Mouse (Mus musculus): ENCODE data around the gene Adgrl3. TPM values are rescaled to one million over a fixed set of nuclear protein-coding genes. Genes with fewer than 3 reads are reported as not detected.

Gene Adgrl3
- total and polyA plus RNA-seq, 3 experiments = not detected

DNA sequence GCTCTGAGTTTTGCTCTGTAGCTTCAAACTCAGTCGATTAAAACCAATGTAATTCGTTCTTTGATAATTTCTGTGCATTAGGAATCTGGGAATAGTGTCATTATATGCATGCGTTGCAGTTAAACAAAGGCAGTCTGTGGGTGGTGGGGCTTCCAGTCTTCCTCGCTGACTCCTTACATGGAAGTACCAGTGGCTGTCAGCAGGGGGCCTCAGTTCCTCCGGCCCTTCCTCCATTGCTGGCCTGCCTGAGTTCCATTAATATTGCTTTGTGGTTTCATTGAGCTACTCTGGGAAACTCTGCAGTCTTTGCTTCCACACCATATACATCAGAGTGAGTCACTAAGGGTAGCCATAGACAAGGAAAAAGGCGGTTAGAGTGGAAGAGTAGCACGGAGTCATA is 356.1 kb downstream of the Adgrl3 start:
- H3K27me3 ChIP-seq (ENCODE audit: control insufficient read depth in 1 of 2, insufficient read depth in 2 of 2, low read length in 2 of 2) = no peaks in the 10 kb centered on the region; a peak in 1 of 4 replicates
- no peaks in the 10 kb centered on the region for H3K36me3 ChIP-seq (ENCODE audit: control insufficient read depth in 1 of 2, insufficient read depth in 2 of 2, low read length in 2 of 2)
- H3K27ac ChIP-seq (ENCODE audit: control insufficient read depth, low read depth, low read length) = no peak overlapping the region
- H3K9me3 ChIP-seq (replicated peaks; ENCODE audit: insufficient read depth, low read length) = no peaks in the 10 kb centered on the region
- DNase-seq (ENCODE audit: low read depth, low spot score) = no peak
- no peaks in the 10 kb centered on the region for H3K4me1 ChIP-seq (ENCODE audit: control insufficient read depth in 1 of 2, insufficient read depth in 2 of 2, low read length in 2 of 2)
- no peaks in the 10 kb centered on the region for H3K79me2 ChIP-seq (ENCODE audit: control insufficient read depth, insufficient read depth, low read length, poor library complexity)
- no peak overlapping the region for H3K9ac ChIP-seq (ENCODE audit: control insufficient read depth, low read depth, low read length, poor library complexity, severe bottlenecking)
- TF ChIP-seq CTCF (IDR thresholded peaks at IDR 0.05 in 2 of 3, conservative IDR thresholded peaks at IDR 0.05 in 1 of 3; ENCODE audit: control insufficient read depth in 1 of 3, insufficient read depth in 1 of 3, low read depth in 2 of 3, low read length in 3 of 3, poor library complexity in 1 of 3, severe bottlenecking in 1 of 3) (peak in 2 of 3 experiments; percentile 5 to 25; a peak in 2 of 6 replicates), USF2 (IDR thresholded peaks at IDR 0.05; ENCODE audit: borderline replicate concordance in 1 of 2, insufficient read depth in 1 of 2, low read depth in 1 of 2, low read length in 2 of 2) (no peak)
- H3K4me3 ChIP-seq (ENCODE audit: control insufficient read depth in 1 of 2, insufficient read depth in 1 of 2, low read depth in 2 of 2, low read length in 2 of 2) = no peak overlapping the region

DNA sequence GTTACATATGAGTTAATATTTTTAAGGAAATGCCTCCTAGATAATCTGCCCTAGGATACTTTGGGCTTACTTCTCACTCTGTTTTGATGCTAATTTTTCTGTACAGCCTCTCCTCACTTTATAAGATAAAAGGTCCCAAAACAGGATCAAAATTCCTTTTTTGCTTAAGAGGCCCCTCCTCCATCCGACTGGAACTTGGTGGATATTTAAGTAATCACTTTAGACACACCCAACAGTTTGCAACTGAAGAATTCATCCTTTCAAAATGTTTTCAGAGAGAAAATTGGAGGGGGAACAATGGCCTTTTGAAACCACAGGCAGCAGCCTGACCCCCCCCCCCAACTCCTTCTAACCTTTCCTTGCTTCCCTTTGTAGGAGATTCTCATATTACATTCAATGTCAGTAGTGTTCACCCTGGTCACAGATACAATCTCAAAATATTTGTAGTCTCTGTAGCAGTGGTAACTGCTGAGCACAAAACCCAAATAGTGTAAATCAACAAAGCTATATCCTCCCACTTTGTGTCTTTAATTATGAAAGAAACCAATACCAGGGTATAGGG is 385.7 kb downstream of the Adgrl3 start:
- H3K4me3 ChIP-seq (ENCODE audit: control insufficient read depth in 1 of 2, insufficient read depth in 1 of 2, low read depth in 2 of 2, low read length in 2 of 2) = no peak overlapping the region
- DNase-seq (ENCODE audit: low read depth, low spot score) = no peak
- no peak overlapping the region for H3K9ac ChIP-seq (ENCODE audit: control insufficient read depth, low read depth, low read length, poor library complexity, severe bottlenecking)
- H3K4me1 ChIP-seq (ENCODE audit: control insufficient read depth in 1 of 2, insufficient read depth in 2 of 2, low read length in 2 of 2) = no peaks in the 10 kb centered on the region
- H3K27me3 ChIP-seq (ENCODE audit: control insufficient read depth in 1 of 2, insufficient read depth in 2 of 2, low read length in 2 of 2) = no peaks in the 10 kb centered on the region
- H3K79me2 ChIP-seq (ENCODE audit: control insufficient read depth, insufficient read depth, low read length, poor library complexity) = no peaks in the 10 kb centered on the region
- H3K36me3 ChIP-seq (ENCODE audit: control insufficient read depth in 1 of 2, insufficient read depth in 2 of 2, low read length in 2 of 2) = no peaks in the 10 kb centered on the region
- H3K9me3 ChIP-seq (replicated peaks; ENCODE audit: insufficient read depth, low read length) = no peaks in the 10 kb centered on the region
- H3K27ac ChIP-seq (ENCODE audit: control insufficient read depth, low read depth, low read length) = no peak overlapping the region
- TF ChIP-seq SIN3A (IDR thresholded peaks at IDR 0.05; ENCODE audit: low read length) (no peak), TBP (IDR thresholded peaks at IDR 0.05; ENCODE audit: low read depth, low read length) (no peak), GABPA (IDR thresholded peaks at IDR 0.05; ENCODE audit: low read depth, low read length) (no peak), POLR2A (IDR thresholded peaks at IDR 0.05; ENCODE audit: control insufficient read depth in 1 of 2, insufficient read depth in 1 of 2, low read depth in 1 of 2, low read length in 2 of 2, poor library complexity in 1 of 2) (no peak), NRF1 (IDR thresholded peaks at IDR 0.05; ENCODE audit: insufficient read depth, low read depth, low read length, poor library complexity, severe bottlenecking) (no peak), MYC (IDR thresholded peaks at IDR 0.05; ENCODE audit: low read depth, low read length) (no peak), SMC3 (IDR thresholded peaks at IDR 0.05; ENCODE audit: low read depth, low read length) (no peak), ZKSCAN1 (IDR thresholded peaks at IDR 0.05; ENCODE audit: low read depth, low read length) (no peak), MYB (IDR thresholded peaks at IDR 0.05; ENCODE audit: low read depth, low read length) (no peak), BHLHE40 (IDR thresholded peaks at IDR 0.05; ENCODE audit: borderline replicate concordance, low read depth, low read length) (no peak), POLR2AphosphoS2 (IDR thresholded peaks at IDR 0.05; ENCODE audit: low read length) (no peak)

DNA sequence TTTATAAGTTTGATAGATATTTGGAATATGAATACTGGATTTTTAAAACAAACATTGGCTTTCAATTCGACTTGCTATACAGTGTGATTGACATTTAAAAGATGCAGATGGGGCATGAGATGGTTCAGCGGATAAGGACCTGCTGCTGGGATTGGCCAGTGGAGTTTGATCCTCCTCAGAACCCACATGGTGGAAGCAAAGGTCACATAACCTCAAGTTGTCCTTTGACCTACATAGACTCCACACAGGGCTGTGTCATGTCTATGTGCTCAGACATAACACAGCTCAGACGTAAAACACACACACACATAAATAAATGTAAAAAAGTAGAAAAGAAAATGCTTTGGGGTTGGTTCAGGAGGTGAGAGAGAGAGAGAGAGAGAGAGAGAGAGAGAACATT is 397.4 kb downstream of the Adgrl3 start:
- no peak overlapping the region for H3K9ac ChIP-seq (ENCODE audit: control insufficient read depth, low read depth, low read length, poor library complexity, severe bottlenecking)
- no peak overlapping the region for H3K27ac ChIP-seq (ENCODE audit: control insufficient read depth, low read depth, low read length)
- H3K9me3 ChIP-seq (replicated peaks; ENCODE audit: insufficient read depth, low read length) = no peaks in the 10 kb centered on the region
- no peak overlapping the region for H3K4me3 ChIP-seq (ENCODE audit: control insufficient read depth in 1 of 2, insufficient read depth in 1 of 2, low read depth in 2 of 2, low read length in 2 of 2)
- DNase-seq (ENCODE audit: low read depth, low spot score) = no peak
- no peaks in the 10 kb centered on the region for H3K36me3 ChIP-seq (ENCODE audit: control insufficient read depth in 1 of 2, insufficient read depth in 2 of 2, low read length in 2 of 2)
- no peak for TF ChIP-seq POLR2AphosphoS5 (IDR thresholded peaks at IDR 0.05; ENCODE audit: borderline replicate concordance, low read depth, low read length)
- no peak for TF ChIP-seq KAT2A (conservative IDR thresholded peaks at IDR 0.05; ENCODE audit: low read depth, low read length)
- TF ChIP-seq NELFE (IDR thresholded peaks at IDR 0.05; ENCODE audit: low read depth, low read length) = no peak
- TF ChIP-seq POLR2AphosphoS2 (IDR thresholded peaks at IDR 0.05; ENCODE audit: low read length) = no peak
- no peak for TF ChIP-seq EP300 (IDR thresholded peaks at IDR 0.05; ENCODE audit: low read depth in 1 of 2, low read length in 2 of 2)
- no peak for TF ChIP-seq GABPA (IDR thresholded peaks at IDR 0.05; ENCODE audit: low read depth, low read length)
- no peak for TF ChIP-seq UBTF (IDR thresholded peaks at IDR 0.05; ENCODE audit: borderline replicate concordance, insufficient read depth, low read depth, low read length)
- no peaks in the 10 kb centered on the region for H3K27me3 ChIP-seq (ENCODE audit: control insufficient read depth in 1 of 2, insufficient read depth in 2 of 2, low read length in 2 of 2)
- no peaks in the 10 kb centered on the region for H3K4me1 ChIP-seq (ENCODE audit: control insufficient read depth in 1 of 2, insufficient read depth in 2 of 2, low read length in 2 of 2)
- no peaks in the 10 kb centered on the region for H3K79me2 ChIP-seq (ENCODE audit: control insufficient read depth, insufficient read depth, low read length, poor library complexity)
